Mouse (Mus musculus) megakaryocyte, embryonic 14.5 days (primary cell): ENCODE data around the gene Krt81. TPM values are rescaled to one million over a fixed set of nuclear protein-coding genes. Genes with fewer than 3 reads are reported as not detected.

Source experiments
- H3K27me3 ChIP-seq: replicated peaks from 2 replicates; pipeline ENCODE3; 2012; ENCODE audit warnings: inconsistent platforms
- H3K36me3 ChIP-seq: replicated peaks from 2 replicates; pipeline ENCODE3; 2012; ENCODE audit warnings: low read length, inconsistent platforms, mixed read lengths
- H3K4me1 ChIP-seq: 2 replicates; pipeline ENCODE4 v1.6.1; 2012; ENCODE audit warnings: inconsistent platforms
- H3K4me3 ChIP-seq: replicated peaks from 2 replicates; pipeline ENCODE3; 2012; ENCODE audit warnings: moderate library complexity, mild to moderate bottlenecking, inconsistent platforms
- H3K9me3 ChIP-seq: 2 replicates; pipeline ENCODE4 v1.6.1; 2012; ENCODE audit warnings: inconsistent platforms
- FLI1 ChIP-seq: IDR thresholded peaks from 2 replicates; pipeline ENCODE4 v1.6.1; 2012; ENCODE audit warnings: low read length, inconsistent platforms, mixed read lengths
- GATA1 ChIP-seq: IDR thresholded peaks from 3 replicates; pipeline ENCODE4 v1.6.1; 2012; ENCODE audit warnings: mixed read lengths, low read length, inconsistent platforms, borderline replicate concordance
- polyA plus RNA-seq: library from polyadenylated mRNA; stranded (reverse); fragments of >175 nt; gene quantifications from 2 replicates; pipeline ENCODE4 v1.2.3, GENCODE M21; 2012; ENCODE audit warnings: low replicate concordance; ENCODE audit not compliant: insufficient read depth

The Krt81 gene
- polyA plus RNA-seq, 1 experiment = not detected

GRCm38 (mm10) chr15:101420903-101421302 lies 42.6 kb downstream of the Krt81 start:
- Histone ChIP-seq H3K4me3 (no peak overlapping the region), H3K27me3 (peaks cover 68% of the 10 kb centered on the region), H3K4me1 (peaks cover 5% of the 10 kb centered on the region; the same call in 1 of the 2 replicates), H3K36me3 (no peaks in the 10 kb centered on the region), H3K9me3 (no peaks in the 10 kb centered on the region)
- TF ChIP-seq GATA1 = no peak
- no peak for TF ChIP-seq FLI1

GRCm38 (mm10) chr15:101418950-101419349 lies 44.6 kb downstream of the Krt81 start:
- Histone ChIP-seq H3K4me1 (peaks cover 5% of the 10 kb centered on the region; the same call in 1 of the 2 replicates), H3K36me3 (no peaks in the 10 kb centered on the region), H3K27me3 (peaks cover 78% of the 10 kb centered on the region), H3K4me3 (no peak overlapping the region), H3K9me3 (no peaks in the 10 kb centered on the region)
- no peak for TF ChIP-seq FLI1
- no peak for TF ChIP-seq GATA1

GRCm38 (mm10) chr15:101414807-101415565 lies 48.6 kb downstream of the Krt81 start:
- peaks cover 5% of the 10 kb centered on the region; the same call in 1 of the 2 replicates for H3K4me1 ChIP-seq

GRCm38 (mm10) chr15:101413916-101414635 lies 49.5 kb downstream of the Krt81 start:
- H3K9me3 ChIP-seq = no peaks in the 10 kb centered on the region
- H3K27me3 ChIP-seq = peaks cover 82% of the 10 kb centered on the region
- no peak overlapping the region for H3K4me3 ChIP-seq
- H3K4me1 ChIP-seq = peaks cover 5% of the 10 kb centered on the region; the same call in 1 of the 2 replicates
- no peak for TF ChIP-seq GATA1
- TF ChIP-seq FLI1 = no peak
- no peaks in the 10 kb centered on the region for H3K36me3 ChIP-seq

More at GRCm38 (mm10) chr15:101414807-101415565, 48.6 kb downstream of the Krt81 start:
- no peaks in the 10 kb centered on the region for H3K36me3 ChIP-seq
- TF ChIP-seq GATA1 = no peak
- no peak for TF ChIP-seq FLI1
- H3K27me3 ChIP-seq = peaks cover 88% of the 10 kb centered on the region
- no peak overlapping the region for H3K4me3 ChIP-seq
- no peaks in the 10 kb centered on the region for H3K9me3 ChIP-seq

GRCm38 (mm10) chr15:101412188-101412587 lies 51.4 kb downstream of the Krt81 start:
- H3K4me3 ChIP-seq = no peak overlapping the region
- no peaks in the 10 kb centered on the region for H3K36me3 ChIP-seq
- H3K27me3 ChIP-seq = peaks cover 75% of the 10 kb centered on the region
- peaks cover 14% of the 10 kb centered on the region for H3K4me1 ChIP-seq
- TF ChIP-seq GATA1 (no peak), FLI1 (no peak)
- H3K9me3 ChIP-seq = no peaks in the 10 kb centered on the region

GRCm38 (mm10) chr15:101410775-101411174 lies 52.8 kb downstream of the Krt81 start, which contains the start of gene Krt7:
TSS of gene Krt7 (plus strand) at chr15:101411043.
- Histone ChIP-seq H3K4me1 (peaks cover 15% of the 10 kb centered on the region), H3K36me3 (no peaks in the 10 kb centered on the region), H3K4me3 (no peak within 1 kb of the TSS), H3K9me3 (no peaks in the 10 kb centered on the region), H3K27me3 (peaks cover 72% of the 10 kb centered on the region)
- TF ChIP-seq GATA1 = no peak
- TF ChIP-seq FLI1 = no peak

Other genes starting within 250 kb of the Krt81 start
- 0.47 TPM in 1 of 2 replicates, not detected in the other for gene Grasp, start 239.6 kb downstream of the Krt81 start, polyA plus RNA-seq
- 2.9 and 6.8 TPM in 2 replicates for gene Nr4a1, start 209.5 kb downstream of the Krt81 start, polyA plus RNA-seq
- gene Atg101, start 179.5 kb downstream of the Krt81 start, polyA plus RNA-seq = 36.9 and 65.9 TPM in 2 replicates
- gene 6030408B16Rik, start 170.5 kb downstream of the Krt81 start, polyA plus RNA-seq = 2.1 TPM in 1 of 2 replicates, not detected in the other
- gene Krt80, start 93.6 kb downstream of the Krt81 start, polyA plus RNA-seq = 0.63 TPM in 1 of 2 replicates, not detected in the other
- not detected in 2 replicates for gene Krt7, start 52.7 kb downstream of the Krt81 start, polyA plus RNA-seq
- not detected in 2 replicates for gene Krt87, start 24.9 kb downstream of the Krt81 start, polyA plus RNA-seq
- 2.8 TPM in 1 of 2 replicates, not detected in the other for gene Krt88, start 16.0 kb downstream of the Krt81 start, polyA plus RNA-seq
- gene Krt86, start 9.7 kb upstream of the Krt81 start, polyA plus RNA-seq = not detected in 2 replicates
- not detected in 2 replicates for gene Krt83, start 27.8 kb upstream of the Krt81 start, polyA plus RNA-seq
- not detected in 2 replicates for gene Gm49425, start 53.5 kb upstream of the Krt81 start, polyA plus RNA-seq
- gene Krt84, start 69.1 kb upstream of the Krt81 start, polyA plus RNA-seq = not detected in 2 replicates
- gene Krt82, start 86.9 kb upstream of the Krt81 start, polyA plus RNA-seq = not detected in 2 replicates
- gene Krt90, start 99.2 kb upstream of the Krt81 start, polyA plus RNA-seq = not detected in 2 replicates
- gene Krt75, start 110.2 kb upstream of the Krt81 start, polyA plus RNA-seq = not detected in 2 replicates
- gene Gm5414, start 164.4 kb upstream of the Krt81 start, polyA plus RNA-seq = not detected in 2 replicates
- not detected in 2 replicates for gene Gm5478, start 183.6 kb upstream of the Krt81 start, polyA plus RNA-seq
- not detected in 2 replicates for gene Krt6b, start 216.5 kb upstream of the Krt81 start, polyA plus RNA-seq
- gene Krt6a, start 230.6 kb upstream of the Krt81 start, polyA plus RNA-seq = 0.03 TPM in 1 of 2 replicates, not detected in the other
- gene Krt5, start 249.1 kb upstream of the Krt81 start, polyA plus RNA-seq = not detected in 2 replicates